ENCODE assay signal across 13 mouse cellular contexts in the genomic region with DNA sequence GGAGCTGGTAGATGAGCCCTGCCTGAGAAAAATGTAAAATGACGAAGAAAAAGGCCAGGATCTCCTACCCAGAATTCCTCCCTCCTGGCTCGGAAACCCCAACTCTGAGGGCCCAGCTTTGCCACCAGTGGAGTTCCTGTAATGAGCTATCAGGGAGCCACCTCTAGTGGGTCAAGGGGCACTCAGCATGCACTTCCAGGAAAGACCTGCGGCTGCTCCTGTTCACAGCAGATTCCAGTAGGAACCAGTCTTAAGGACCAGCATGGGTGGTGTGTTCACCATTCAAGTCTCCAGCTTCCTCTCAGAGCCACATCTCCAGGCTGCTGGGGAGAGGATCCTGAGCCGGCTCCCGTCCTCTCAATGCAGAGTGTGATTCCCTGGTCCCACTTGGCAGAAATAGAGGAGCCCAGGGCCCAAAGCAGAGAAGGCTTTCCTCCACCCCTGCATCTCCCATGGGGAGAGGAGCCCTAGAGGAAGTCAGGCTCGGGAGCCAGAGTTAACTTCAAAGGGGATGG. TPM values are rescaled to one million over a fixed set of nuclear protein-coding genes. Genes with fewer than 3 reads are reported as not detected.
DNase-seq lines count a peak whose midpoint lies in the region; ATAC-seq and TF ChIP-seq lines count a peak whose summit lies in the region.
"Had no signal": no experiment of that assay in that cellular context is flagged by ENCODE, and none has a peak within 500 bp of the region (broad histone marks: within the 10 kb centered on the region; RNA-seq: fewer than 3 reads in every experiment).

No protein-coding gene starts in this region.

- no peaks in the 10 kb centered on the region for H3K36me3 ChIP-seq in intestine, embryonic 14.5 days (ENCODE audit: control insufficient read depth, insufficient read depth, low read length)
- no peaks in the 10 kb centered on the region for H3K36me3 ChIP-seq in intestine, embryonic 16.5 days (ENCODE audit: control insufficient read depth, insufficient read depth, low read length)
- no peaks in the 10 kb centered on the region for H3K36me3 ChIP-seq in hindbrain, embryonic 12.5 days
- H3K36me3 ChIP-seq in lung, postnatal 0 days (ENCODE audit: insufficient read depth, low read length), result no peaks in the 10 kb centered on the region
- H3K36me3 ChIP-seq: hindbrain, embryonic 15.5 days; midbrain, embryonic 12.5 days had no signal

- no peak for DNase-seq in intestine, embryonic 14.5 days (ENCODE audit: low spot score)
- DNase-seq in R1 (ENCODE audit: low read depth, low spot score), result peak; percentile 66
- DNase-seq in lung, postnatal 0 days (ENCODE audit: low spot score), result peak; percentile 77
- no peak for DNase-seq in spleen, postnatal 10 days (ENCODE audit: low spot score in 2 of 2)
- DNase-seq in urinary bladder, postnatal 10 days (ENCODE audit: low spot score), result no peak
- DNase-seq: adrenal gland, adult 8-10 months; cerebellum, adult 9-11 months had no signal

- no peak for TF ChIP-seq CTCF in lung, postnatal 0 days (IDR thresholded peaks at IDR 0.05)

- H3K4me3 ChIP-seq in intestine, embryonic 14.5 days (ENCODE audit: low read depth, low read length), result no peak overlapping the region
- H3K4me3 ChIP-seq in intestine, embryonic 16.5 days (ENCODE audit: low read length), result no peak overlapping the region
- no peak overlapping the region for H3K4me3 ChIP-seq in hindbrain, embryonic 12.5 days
- peak overlapping the region; percentile 38; the same call in 1 of the 2 replicates for H3K4me3 ChIP-seq in lung, postnatal 0 days (ENCODE audit: low read depth, low read length)

- no peak overlapping the region for H3K27ac ChIP-seq in intestine, embryonic 14.5 days (ENCODE audit: low read depth)
- no peak overlapping the region for H3K27ac ChIP-seq in intestine, embryonic 16.5 days (ENCODE audit: low read length)
- H3K27ac ChIP-seq in hindbrain, embryonic 12.5 days, result no peak overlapping the region
- H3K27ac ChIP-seq in lung, postnatal 0 days (ENCODE audit: low read length), result no peak overlapping the region
- H3K27ac ChIP-seq: hindbrain, embryonic 15.5 days; midbrain, embryonic 12.5 days had no signal

- peak overlapping the region; percentile 64 for H3K4me2 ChIP-seq in intestine, embryonic 14.5 days (ENCODE audit: low read length)
- no peak overlapping the region for H3K4me2 ChIP-seq in intestine, embryonic 16.5 days (ENCODE audit: low read depth, low read length)
- H3K4me2 ChIP-seq in hindbrain, embryonic 12.5 days (replicated peaks), result peak overlapping the region; percentile 72
- H3K4me2 ChIP-seq in lung, postnatal 0 days (replicated peaks; ENCODE audit: low read depth, low read length), result peak overlapping the region; percentile 57

- no peak for ATAC-seq in intestine, embryonic 14.5 days (replicated peaks; ENCODE audit: low FRiP score, low TSS enrichment, low read depth)
- ATAC-seq in intestine, embryonic 16.5 days, result no peak
- ATAC-seq in hindbrain, embryonic 12.5 days (ENCODE audit: low FRiP score), result no peak
- ATAC-seq in lung, postnatal 0 days, result peak; percentile 65
- no peak for ATAC-seq in megakaryocyte progenitor cell, adult 5-6 weeks (replicated peaks; ENCODE audit: poor library complexity)
- ATAC-seq: forebrain, embryonic 16.5 days had no signal

- no peak overlapping the region for H3K9ac ChIP-seq in intestine, embryonic 14.5 days (ENCODE audit: low read length)
- no peak overlapping the region for H3K9ac ChIP-seq in intestine, embryonic 16.5 days (ENCODE audit: low read depth, low read length)
- H3K9ac ChIP-seq in hindbrain, embryonic 12.5 days, result peak overlapping the region; percentile 62; the same call in 1 of the 2 replicates
- no peak overlapping the region for H3K9ac ChIP-seq in lung, postnatal 0 days (replicated peaks; ENCODE audit: low read depth)

- peaks cover 22% of the 10 kb centered on the region for H3K4me1 ChIP-seq in intestine, embryonic 14.5 days (replicated peaks; ENCODE audit: control insufficient read depth, insufficient read depth, low read length)
- peaks cover 18% of the 10 kb centered on the region for H3K4me1 ChIP-seq in intestine, embryonic 16.5 days (ENCODE audit: control insufficient read depth, insufficient read depth, low read length)
- H3K4me1 ChIP-seq in hindbrain, embryonic 12.5 days, result peaks cover 23% of the 10 kb centered on the region
- H3K4me1 ChIP-seq in lung, postnatal 0 days (ENCODE audit: insufficient read depth, low read depth, low read length), result peaks cover 11% of the 10 kb centered on the region; the same call in 1 of the 2 replicates

- 0 out of 2 replicates have a peak, but pooled peaks cover 6% of the 10 kb centered on the region for H3K27me3 ChIP-seq in intestine, embryonic 14.5 days (replicated peaks; ENCODE audit: control insufficient read depth, insufficient read depth, low read length)
- H3K27me3 ChIP-seq in intestine, embryonic 16.5 days (replicated peaks; ENCODE audit: control insufficient read depth, insufficient read depth, low read length), result peaks cover 7% of the 10 kb centered on the region; the same call in 1 of the 2 replicates
- peaks cover 16% of the 10 kb centered on the region for H3K27me3 ChIP-seq in hindbrain, embryonic 12.5 days
- no peaks in the 10 kb centered on the region for H3K27me3 ChIP-seq in lung, postnatal 0 days (replicated peaks; ENCODE audit: insufficient read depth, low read length)

- WGBS in intestine, embryonic 14.5 days, result 55% methylated on average over 6 of the region's 6 CpGs
- WGBS in intestine, embryonic 16.5 days, result 58% methylated on average over 6 of the region's 6 CpGs
- 53% methylated on average over 6 of the region's 6 CpGs for WGBS in hindbrain, embryonic 12.5 days
- 14% methylated on average over 6 of the region's 6 CpGs for WGBS in lung, postnatal 0 days

- H3K9me3 ChIP-seq in intestine, embryonic 14.5 days (ENCODE audit: control insufficient read depth, low read length), result no peaks in the 10 kb centered on the region
- no peaks in the 10 kb centered on the region for H3K9me3 ChIP-seq in intestine, embryonic 16.5 days (ENCODE audit: control insufficient read depth, low read length)
- no peaks in the 10 kb centered on the region for H3K9me3 ChIP-seq in hindbrain, embryonic 12.5 days (replicated peaks)
- H3K9me3 ChIP-seq in lung, postnatal 0 days (ENCODE audit: low read length), result no peaks in the 10 kb centered on the region
- H3K9me3 ChIP-seq: hindbrain, embryonic 15.5 days; midbrain, embryonic 12.5 days had no signal

- peak; percentile 64 for TF ChIP-seq EP300 in lung, postnatal 0 days (IDR thresholded peaks at IDR 0.05)

RNA-seq across cellular contexts. Expression of a gene that starts 28.0 kb away (rescaled TPM):
- polyA plus RNA-seq in intestine, embryonic 14.5 days (2014; fragmentation: Nextera tagmentation; extraction: Ambion mirVana), result 3.7 and 4.5 TPM in 2 replicates
- 3.9 and 4.0 TPM in 2 replicates for polyA plus RNA-seq in intestine, embryonic 16.5 days (2015; fragmentation: Nextera tagmentation; extraction: Ambion mirVana)
- polyA plus RNA-seq in hindbrain, embryonic 12.5 days (2016; fragmentation: Nextera tagmentation; extraction: Ambion mirVana), result 4.7 and 7.1 TPM in 2 replicates
- polyA plus RNA-seq in lung, postnatal 0 days (2015; fragmentation: Nextera tagmentation; extraction: Ambion mirVana), result 20.0 and 29.8 TPM in 2 replicates
- 0.17 and 1.1 TPM in 2 replicates for total RNA-seq in megakaryocyte progenitor cell, adult 5-6 weeks (2015)
- 0.71 and 2.6 TPM in 2 replicates for total RNA-seq in megakaryocyte progenitor cell, adult 5-6 weeks (2017)

RNA-seq across cellular contexts. Expression of a gene that starts 51.1 kb away (rescaled TPM):
- 29.1 and 32.0 TPM in 2 replicates for polyA plus RNA-seq in intestine, embryonic 14.5 days (2014; fragmentation: Nextera tagmentation; extraction: Ambion mirVana)
- 20.9 and 21.7 TPM in 2 replicates for polyA plus RNA-seq in intestine, embryonic 16.5 days (2015; fragmentation: Nextera tagmentation; extraction: Ambion mirVana)
- 22.9 and 23.2 TPM in 2 replicates for polyA plus RNA-seq in hindbrain, embryonic 12.5 days (2016; fragmentation: Nextera tagmentation; extraction: Ambion mirVana)
- 23.3 and 24.6 TPM in 2 replicates for polyA plus RNA-seq in lung, postnatal 0 days (2015; fragmentation: Nextera tagmentation; extraction: Ambion mirVana)
- 28.6 and 29.4 TPM in 2 replicates for total RNA-seq in megakaryocyte progenitor cell, adult 5-6 weeks (2015)
- 36.4 and 38.9 TPM in 2 replicates for total RNA-seq in megakaryocyte progenitor cell, adult 5-6 weeks (2017)

Comparison
In these comparisons a context has a peak if more than half of its experiments do, and no peak if none do; other contexts are left out.
1. DNase-seq: peak in R1 (single experiment) and lung, postnatal 0 days (single experiment); none in intestine, embryonic 14.5 days (single experiment), spleen, postnatal 10 days (0 of 2) and urinary bladder, postnatal 10 days (single experiment).